Mouse (Mus musculus): ENCODE measurements around the gene Usp39. TPM values are rescaled to one million over a fixed set of nuclear protein-coding genes. Genes with fewer than 3 reads are reported as not detected.
A peak's percentile ranks its signal among the peaks of the same experiment; 100 is the strongest.

Usp39 gene
- polyA plus RNA-seq, 1 experiment = 6.8 TPM

- H3K4me1 ChIP-seq (ENCODE audit: control insufficient read depth, insufficient read depth, insufficient read length, low read length) = peaks cover 4% of the 10 kb centered on the region; the same call in 1 of the 2 replicates
- TF ChIP-seq CTCF (IDR thresholded peaks at IDR 0.05; ENCODE audit: extremely low read depth, insufficient read length, insufficient replicate concordance, low read depth, low read length) (peak; percentile 67), POLR2A (IDR thresholded peaks at IDR 0.05; ENCODE audit: low read depth, low read length) (no peak; the same call in 1 of the 2 replicates)
- peaks cover 5% of the 10 kb centered on the region for H3K36me3 ChIP-seq (ENCODE audit: control insufficient read depth, insufficient read depth, low read length)
- 1% methylated on average over 49 of the region's 49 CpGs for WGBS
- peak within 1 kb of the TSS; percentile 73 for H3K27ac ChIP-seq (ENCODE audit: insufficient read depth, low read depth, low read length)
- no peaks in the 10 kb centered on the region for H3K27me3 ChIP-seq (ENCODE audit: control insufficient read depth, insufficient read depth, low read length)
- H3K4me3 ChIP-seq (ENCODE audit: low read depth, low read length) = peak within 1 kb of the TSS; percentile 92
These were observed 35.3 kb upstream of the Usp39 start, which contains the start of gene Vamp5 for GRCm38 (mm10) chr6:72380131-72380770. Gene Vamp5 (minus strand): TSS chr6:72380468.

- no peaks in the 10 kb centered on the region for H3K36me3 ChIP-seq (ENCODE audit: control insufficient read depth, insufficient read depth, low read length)
- 59% methylated on average over 7 of the region's 7 CpGs for WGBS
- no peak for TF ChIP-seq POLR2A (IDR thresholded peaks at IDR 0.05; ENCODE audit: low read depth, low read length)
- no peak for TF ChIP-seq CTCF (IDR thresholded peaks at IDR 0.05; ENCODE audit: extremely low read depth, insufficient read length, insufficient replicate concordance, low read depth, low read length)
- H3K27me3 ChIP-seq (ENCODE audit: control insufficient read depth, insufficient read depth, low read length) = no peaks in the 10 kb centered on the region
- H3K4me1 ChIP-seq (ENCODE audit: control insufficient read depth, insufficient read depth, insufficient read length, low read length) = peaks cover 8% of the 10 kb centered on the region
- H3K4me3 ChIP-seq (ENCODE audit: low read depth, low read length) = peak overlapping the region; percentile 92
- H3K27ac ChIP-seq (ENCODE audit: insufficient read depth, low read depth, low read length) = peak overlapping the region; percentile 73
These were observed 34.6 kb upstream of the Usp39 start for GRCm38 (mm10) chr6:72379377-72380130.

GRCm38 (mm10) chr6:72378510-72379234, 33.7 kb upstream of the Usp39 start:
- Histone ChIP-seq H3K4me1 (ENCODE audit: control insufficient read depth, insufficient read depth, insufficient read length, low read length) (peaks cover 14% of the 10 kb centered on the region), H3K27ac (ENCODE audit: insufficient read depth, low read depth, low read length) (no peak overlapping the region), H3K27me3 (ENCODE audit: control insufficient read depth, insufficient read depth, low read length) (no peaks in the 10 kb centered on the region), H3K4me3 (ENCODE audit: low read depth, low read length) (no peak overlapping the region), H3K36me3 (ENCODE audit: control insufficient read depth, insufficient read depth, low read length) (no peaks in the 10 kb centered on the region)
- TF ChIP-seq POLR2A (IDR thresholded peaks at IDR 0.05; ENCODE audit: low read depth, low read length) = no peak
- 93% methylated on average over 8 of the region's 8 CpGs for WGBS

- Histone ChIP-seq H3K27ac (ENCODE audit: insufficient read depth, low read depth, low read length) (no peak overlapping the region), H3K4me1 (ENCODE audit: control insufficient read depth, insufficient read depth, insufficient read length, low read length) (peaks cover 26% of the 10 kb centered on the region), H3K27me3 (ENCODE audit: control insufficient read depth, insufficient read depth, low read length) (no peaks in the 10 kb centered on the region), H3K36me3 (ENCODE audit: control insufficient read depth, insufficient read depth, low read length) (no peaks in the 10 kb centered on the region), H3K4me3 (ENCODE audit: low read depth, low read length) (no peak overlapping the region)
- WGBS = 41% methylated on average over 15 of the region's 15 CpGs
- TF ChIP-seq POLR2A (IDR thresholded peaks at IDR 0.05; ENCODE audit: low read depth, low read length) (no peak), CTCF (IDR thresholded peaks at IDR 0.05; ENCODE audit: extremely low read depth, insufficient read length, insufficient replicate concordance, low read depth, low read length) (no peak)
These were observed 30.0 kb upstream of the Usp39 start for GRCm38 (mm10) chr6:72374820-72375563.

- Histone ChIP-seq H3K27ac (ENCODE audit: insufficient read depth, low read depth, low read length) (no peak overlapping the region), H3K4me1 (ENCODE audit: control insufficient read depth, insufficient read depth, insufficient read length, low read length) (peaks cover 24% of the 10 kb centered on the region; the same call in 1 of the 2 replicates), H3K27me3 (ENCODE audit: control insufficient read depth, insufficient read depth, low read length) (no peaks in the 10 kb centered on the region), H3K36me3 (ENCODE audit: control insufficient read depth, insufficient read depth, low read length) (no peaks in the 10 kb centered on the region), H3K4me3 (ENCODE audit: low read depth, low read length) (no peak overlapping the region)
- TF ChIP-seq POLR2A (IDR thresholded peaks at IDR 0.05; ENCODE audit: low read depth, low read length) (no peak), CTCF (IDR thresholded peaks at IDR 0.05; ENCODE audit: extremely low read depth, insufficient read length, insufficient replicate concordance, low read depth, low read length) (no peak)
- 46% methylated on average over 7 of the region's 7 CpGs for WGBS
These were observed 29.2 kb upstream of the Usp39 start for GRCm38 (mm10) chr6:72374206-72374605.

- peaks cover 24% of the 10 kb centered on the region; the same call in 1 of the 2 replicates for H3K4me1 ChIP-seq (ENCODE audit: control insufficient read depth, insufficient read depth, insufficient read length, low read length)
- peak overlapping the region; percentile 57 for H3K27ac ChIP-seq (ENCODE audit: insufficient read depth, low read depth, low read length)
- no peak overlapping the region for H3K4me3 ChIP-seq (ENCODE audit: low read depth, low read length)
- no peak for TF ChIP-seq CTCF (IDR thresholded peaks at IDR 0.05; ENCODE audit: extremely low read depth, insufficient read length, insufficient replicate concordance, low read depth, low read length)
- no peak for TF ChIP-seq POLR2A (IDR thresholded peaks at IDR 0.05; ENCODE audit: low read depth, low read length)
- no peaks in the 10 kb centered on the region for H3K36me3 ChIP-seq (ENCODE audit: control insufficient read depth, insufficient read depth, low read length)
- 37% methylated on average over 4 of the region's 4 CpGs for WGBS
- no peaks in the 10 kb centered on the region for H3K27me3 ChIP-seq (ENCODE audit: control insufficient read depth, insufficient read depth, low read length)
These were observed 28.2 kb upstream of the Usp39 start for GRCm38 (mm10) chr6:72373184-72373583.
